Mouse (Mus musculus) neural tube, embryonic 11.5 days (tissue): ENCODE data around the gene Sphkap. TPM values are rescaled to one million over a fixed set of nuclear protein-coding genes. Genes with fewer than 3 reads are reported as not detected.

Source experiments
- ATAC-seq: fragments of 200-750 bp; cut with Nextera tagmentation; 2 replicates; pipeline ENCODE4 v1.8.0; 2017; ENCODE audit warnings: moderate number of reproducible peaks, mild to moderate bottlenecking, moderate TSS enrichment, moderate library complexity; ENCODE audit not compliant: insufficient read depth, low FRiP score, low TSS enrichment
- DNase-seq: peaks from one replicate; pipeline ENCODE4 v3.0.0-alpha.2; 2015; ENCODE audit warnings: low spot score
- H3K27ac ChIP-seq: fragments of 300-500 bp; sonication (generic); 2 replicates; pipeline ENCODE4 v1.5.1; 2014; ENCODE audit warnings: low read depth, mild to moderate bottlenecking, low read length
- H3K27me3 ChIP-seq: fragments of 300-500 bp; sonication (generic); 2 replicates; pipeline ENCODE4 v1.6.1; 2014; ENCODE audit warnings: mild to moderate bottlenecking, low read length, mixed read lengths; ENCODE audit not compliant: control insufficient read depth, insufficient read depth
- H3K36me3 ChIP-seq: fragments of 300-500 bp; sonication (generic); 2 replicates; pipeline ENCODE4 v1.6.1; 2014; ENCODE audit warnings: mild to moderate bottlenecking, low read length, moderate library complexity, mixed read lengths; ENCODE audit not compliant: control insufficient read depth, insufficient read depth
- H3K4me1 ChIP-seq: fragments of 300-500 bp; sonication (generic); 2 replicates; pipeline ENCODE4 v1.6.1; 2014; ENCODE audit warnings: low read length, mixed read lengths; ENCODE audit not compliant: control insufficient read depth, insufficient read depth
- H3K4me2 ChIP-seq: fragments of 300-500 bp; sonication (generic); 2 replicates; pipeline ENCODE4 v1.6.1; 2014; ENCODE audit warnings: low read depth, mild to moderate bottlenecking, moderate library complexity
- H3K4me3 ChIP-seq: fragments of 300-500 bp; sonication (generic); 2 replicates; pipeline ENCODE4 v1.5.1; 2014; ENCODE audit warnings: low read depth, low read length
- H3K9ac ChIP-seq: fragments of 300-500 bp; sonication (generic); 2 replicates; pipeline ENCODE4 v1.6.1; 2014; ENCODE audit warnings: mild to moderate bottlenecking, low read length
- H3K9me3 ChIP-seq: fragments of 300-500 bp; sonication (generic); 2 replicates; pipeline ENCODE4 v1.6.1; 2016; ENCODE audit warnings: low read length; ENCODE audit not compliant: control insufficient read depth
- WGBS: fragments of 180-500 bp; shearing (Covaris S2); extraction: QIAGEN DNeasy Blood & Tissue Kit; methylation state at CpG from one replicate; pipeline ENCODE4 v1.1.7; 2014; 5-methylcytosine and 5-hydroxymethylcytosine counted together
- polyA plus RNA-seq: library from polyadenylated mRNA; unstranded; fragments of >200 nt; fragmentation: Nextera tagmentation; extraction: Ambion mirVana; gene quantifications from 2 replicates; pipeline ENCODE4 v1.2.1, GENCODE M21; 2014

Sphkap gene
- polyA plus RNA-seq = 0.69 and 2.1 TPM in 2 replicates

GRCm38 (mm10) chr1:83408021-83408464 is at the start of gene Sphkap:
Gene Sphkap (minus strand): TSS chr1:83408200.
- H3K27me3 ChIP-seq = 0 out of 2 replicates have a peak, but pooled peaks cover 3% of the 10 kb centered on the region
- under 1% methylated on average over 16 of the region's 16 CpGs for WGBS
- H3K27ac ChIP-seq = no peak within 1 kb of the TSS
- peak within 1 kb of the TSS; percentile 83 for H3K4me2 ChIP-seq
- ATAC-seq = peak; percentile 74
- H3K36me3 ChIP-seq = no peaks in the 10 kb centered on the region
- peak; percentile 72 for DNase-seq
- H3K9ac ChIP-seq = peak within 1 kb of the TSS; percentile 47
- peak within 1 kb of the TSS; percentile 30 for H3K4me3 ChIP-seq
- H3K4me1 ChIP-seq = no peaks in the 10 kb centered on the region
- no peaks in the 10 kb centered on the region for H3K9me3 ChIP-seq

- H3K27me3 ChIP-seq = no peaks in the 10 kb centered on the region
- no peak overlapping the region for H3K4me3 ChIP-seq
- no peaks in the 10 kb centered on the region for H3K36me3 ChIP-seq
- no peak for DNase-seq
- H3K4me1 ChIP-seq = no peaks in the 10 kb centered on the region
- no peaks in the 10 kb centered on the region for H3K9me3 ChIP-seq
- ATAC-seq = no peak
- WGBS = 82% methylated on average over 5 of the region's 5 CpGs
- H3K9ac ChIP-seq = no peak overlapping the region
- H3K4me2 ChIP-seq = no peak overlapping the region
- H3K27ac ChIP-seq = no peak overlapping the region
Observed at GRCm38 (mm10) chr1:83451291-83451690, 43.3 kb upstream of the Sphkap start.

GRCm38 (mm10) chr1:83440422-83440821 is 32.4 kb upstream of the Sphkap start:
- H3K9me3 ChIP-seq = no peaks in the 10 kb centered on the region
- WGBS = 90% methylated on average over 2 of the region's 2 CpGs
- ATAC-seq (no peak), DNase-seq (no peak)
- H3K9ac ChIP-seq = no peak overlapping the region
- no peak overlapping the region for H3K27ac ChIP-seq
- no peaks in the 10 kb centered on the region for H3K36me3 ChIP-seq
- H3K4me2 ChIP-seq = no peak overlapping the region
- H3K4me3 ChIP-seq = no peak overlapping the region
- H3K4me1 ChIP-seq = no peaks in the 10 kb centered on the region
- no peaks in the 10 kb centered on the region for H3K27me3 ChIP-seq

GRCm38 (mm10) chr1:83433932-83434331 is 25.9 kb upstream of the Sphkap start:
- Histone ChIP-seq H3K9ac (no peak overlapping the region), H3K4me3 (no peak overlapping the region), H3K36me3 (no peaks in the 10 kb centered on the region), H3K27me3 (no peaks in the 10 kb centered on the region), H3K9me3 (no peaks in the 10 kb centered on the region), H3K4me1 (no peaks in the 10 kb centered on the region), H3K27ac (no peak overlapping the region), H3K4me2 (no peak overlapping the region)
- ATAC-seq (no peak), DNase-seq (no peak)
- 90% methylated on average over 3 of the region's 3 CpGs for WGBS

- Histone ChIP-seq H3K27ac (no peak overlapping the region), H3K4me3 (no peak overlapping the region), H3K4me2 (no peak overlapping the region), H3K36me3 (no peaks in the 10 kb centered on the region), H3K9me3 (no peaks in the 10 kb centered on the region), H3K9ac (no peak overlapping the region), H3K27me3 (no peaks in the 10 kb centered on the region), H3K4me1 (no peaks in the 10 kb centered on the region)
- DNase-seq = no peak
- ATAC-seq = no peak
Observed at GRCm38 (mm10) chr1:83429866-83430265, 21.9 kb upstream of the Sphkap start.

- no peaks in the 10 kb centered on the region for H3K4me1 ChIP-seq
- 0 out of 2 replicates have a peak, but pooled peaks cover 3% of the 10 kb centered on the region for H3K27me3 ChIP-seq
- peak; percentile 58 for ATAC-seq
- H3K27ac ChIP-seq = no peak overlapping the region
- 2% methylated on average over 11 of the region's 11 CpGs for WGBS
- no peak for DNase-seq
- H3K4me3 ChIP-seq = peak overlapping the region; percentile 30
- H3K36me3 ChIP-seq = no peaks in the 10 kb centered on the region
- H3K4me2 ChIP-seq = peak overlapping the region; percentile 83
- H3K9ac ChIP-seq = peak overlapping the region; percentile 47
- H3K9me3 ChIP-seq = no peaks in the 10 kb centered on the region
Observed at GRCm38 (mm10) chr1:83407616-83408015, 384 bp downstream of the Sphkap start.

GRCm38 (mm10) chr1:83406882-83407549 is 984 bp downstream of the Sphkap start:
- no peak overlapping the region for H3K4me3 ChIP-seq
- DNase-seq (no peak), ATAC-seq (no peak)
- no peaks in the 10 kb centered on the region for H3K36me3 ChIP-seq
- no peaks in the 10 kb centered on the region for H3K9me3 ChIP-seq
- 0 out of 2 replicates have a peak, but pooled peaks cover 3% of the 10 kb centered on the region for H3K27me3 ChIP-seq
- H3K4me2 ChIP-seq = peak overlapping the region; percentile 83
- WGBS = 10% methylated on average over 8 of the region's 8 CpGs
- H3K27ac ChIP-seq = no peak overlapping the region
- H3K9ac ChIP-seq = no peak overlapping the region
- no peaks in the 10 kb centered on the region for H3K4me1 ChIP-seq

- Histone ChIP-seq H3K4me3 (no peak overlapping the region), H3K9ac (no peak overlapping the region), H3K4me1 (no peaks in the 10 kb centered on the region), H3K9me3 (no peaks in the 10 kb centered on the region), H3K27ac (no peak overlapping the region), H3K4me2 (no peak overlapping the region), H3K27me3 (no peaks in the 10 kb centered on the region), H3K36me3 (no peaks in the 10 kb centered on the region)
- no peak for ATAC-seq
- WGBS = 94% methylated on average over 1 of the region's 1 CpGs
- no peak for DNase-seq
Observed at GRCm38 (mm10) chr1:83401079-83401478, 6.9 kb downstream of the Sphkap start.

GRCm38 (mm10) chr1:83396284-83396683 is 11.7 kb downstream of the Sphkap start:
- ATAC-seq = no peak
- 87% methylated on average over 2 of the region's 2 CpGs for WGBS
- H3K36me3 ChIP-seq = no peaks in the 10 kb centered on the region

More at GRCm38 (mm10) chr1:83396284-83396683, 11.7 kb downstream of the Sphkap start:
- Histone ChIP-seq H3K4me1 (no peaks in the 10 kb centered on the region), H3K4me2 (no peak overlapping the region), H3K4me3 (no peak overlapping the region), H3K27ac (no peak overlapping the region), H3K9ac (no peak overlapping the region), H3K9me3 (no peaks in the 10 kb centered on the region), H3K27me3 (no peaks in the 10 kb centered on the region)
- no peak for DNase-seq
